Mouse (Mus musculus): ENCODE results near the gene Pfn1.
A peak's percentile ranks its signal among the peaks of the same experiment; 100 is the strongest.

Pfn1 gene

DNA sequence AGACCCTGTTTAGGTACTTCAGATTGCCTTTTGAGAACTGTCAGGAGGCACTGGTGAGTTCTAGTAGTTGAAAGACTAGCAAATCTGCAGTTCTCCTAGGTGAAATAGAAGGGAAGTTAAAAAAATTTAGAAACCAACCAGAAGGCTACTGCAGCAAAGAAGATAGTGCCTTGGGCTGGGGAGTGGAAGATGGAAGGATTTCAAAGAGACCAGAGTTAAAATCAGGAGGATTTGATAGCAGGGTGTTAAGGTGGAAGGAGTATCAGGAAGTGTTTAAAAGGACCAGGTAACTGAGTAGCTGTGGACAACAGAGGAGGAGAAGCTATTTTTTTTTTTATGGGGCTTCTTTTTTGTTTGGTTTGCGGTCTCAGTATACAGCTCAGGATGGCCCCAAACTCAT is 16.7 kb downstream of the Pfn1 start:
- DNase-seq (ENCODE audit: low spot score) = no peak

DNA sequence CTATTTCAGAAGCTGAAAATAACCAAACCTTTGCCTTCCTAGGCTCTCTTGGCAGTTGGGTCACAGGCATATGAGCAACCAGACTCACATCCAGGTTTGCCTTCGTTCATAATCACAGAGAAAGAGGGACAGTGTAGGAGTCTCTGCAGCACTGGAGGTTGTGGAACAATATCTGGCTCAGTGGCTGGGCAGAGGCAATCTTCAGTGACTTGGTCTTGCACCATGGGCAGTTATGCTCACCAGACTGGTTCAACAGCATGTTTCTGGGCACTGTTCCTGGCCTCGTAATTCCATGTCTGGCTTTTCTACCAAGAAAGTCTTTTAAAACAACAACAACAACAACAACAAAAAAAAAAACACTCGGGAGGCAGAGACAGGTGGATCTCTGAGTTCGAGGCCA is 18.8 kb downstream of the Pfn1 start:
- no peak for DNase-seq (ENCODE audit: low spot score)

DNA sequence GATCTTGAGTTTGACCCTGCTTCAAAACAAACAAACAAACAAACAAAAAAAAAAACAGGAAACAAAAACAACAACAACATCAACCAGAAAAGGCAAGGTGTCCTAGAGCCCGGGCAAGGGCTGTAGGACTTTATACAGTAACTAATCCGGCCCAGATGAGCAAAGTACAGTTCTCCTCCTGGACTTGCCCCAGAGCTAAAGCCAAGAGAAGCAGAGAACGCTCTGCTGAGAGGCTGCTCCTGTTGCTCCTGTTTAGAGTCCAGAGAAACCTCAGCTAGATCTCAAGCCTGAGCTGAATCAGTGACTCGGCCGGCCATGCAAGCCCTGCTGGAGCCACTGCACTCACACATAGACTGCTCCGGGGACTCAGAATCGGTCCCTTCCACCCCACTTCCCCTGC is 24.3 kb downstream of the Pfn1 start:
- no peak for DNase-seq (ENCODE audit: low spot score)

DNA sequence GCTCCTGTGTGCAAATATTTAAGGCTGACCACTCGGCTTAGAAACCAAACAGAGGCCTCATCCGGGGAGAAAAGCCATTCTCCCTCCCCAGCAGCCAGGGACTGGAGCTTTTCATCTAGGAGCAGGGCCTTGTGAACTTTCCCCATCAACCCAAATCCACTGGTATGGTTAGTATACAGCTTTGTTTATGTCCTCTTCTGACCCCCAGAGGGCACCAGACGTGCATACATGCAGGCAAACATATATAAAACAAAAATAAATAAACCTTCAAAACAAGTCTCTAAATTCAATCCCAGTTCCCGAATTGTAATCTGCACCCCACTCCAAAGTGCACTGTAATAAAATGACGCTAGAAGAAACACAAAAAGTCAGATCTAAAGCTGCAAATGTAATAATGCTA is 24.9 kb downstream of the Pfn1 start:
- no peak for DNase-seq (ENCODE audit: low spot score)

DNA sequence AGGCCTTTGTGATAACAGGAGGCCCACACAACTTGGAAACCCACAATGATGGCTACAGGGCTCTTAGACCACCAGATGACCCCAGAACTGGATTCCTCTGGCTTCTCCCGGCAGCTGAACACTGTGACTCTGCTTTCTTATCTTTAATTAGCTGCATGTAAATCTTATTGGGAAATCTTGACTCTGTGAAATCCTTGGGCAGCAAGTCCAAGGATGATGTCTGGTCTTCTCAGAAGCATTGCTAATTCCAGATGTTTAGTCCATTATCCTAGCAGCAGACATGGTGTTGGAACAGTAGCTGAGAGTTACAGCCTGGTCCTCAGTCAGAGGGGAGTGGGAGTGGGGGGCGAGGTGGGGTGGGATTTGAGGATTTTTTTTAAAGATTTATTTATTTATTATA is 26.0 kb downstream of the Pfn1 start:
- DNase-seq (ENCODE audit: low spot score) = no peak

- DNase-seq (ENCODE audit: low spot score) = no peak
Measured at GRCm38 (mm10) chr11:70626877-70627276, 27.6 kb downstream of the Pfn1 start.

DNA sequence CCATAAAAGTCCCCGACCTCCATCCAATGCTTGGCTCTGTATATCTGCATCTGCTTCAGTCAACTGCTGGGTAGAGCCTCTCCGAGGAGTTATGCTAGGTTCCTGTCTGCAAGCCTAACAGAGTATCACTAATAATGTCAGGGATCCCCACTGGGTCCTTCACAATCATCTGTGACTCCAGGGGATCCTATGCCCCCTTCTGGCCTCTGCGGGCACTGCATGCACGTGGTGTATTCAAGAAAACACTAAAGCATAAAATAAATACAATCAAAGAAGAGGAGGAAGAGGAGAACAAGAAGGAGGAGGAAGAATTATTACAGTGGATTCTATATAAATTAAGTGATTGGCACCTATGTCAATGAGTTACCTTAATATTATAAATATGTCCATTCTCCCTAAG is 29.0 kb downstream of the Pfn1 start:
- no peak for DNase-seq (ENCODE audit: low spot score)

GRCm38 (mm10) chr11:70623053-70623742 is 31.2 kb downstream of the Pfn1 start:
- no peak for DNase-seq (ENCODE audit: low spot score)

- no peak for DNase-seq (ENCODE audit: low spot score)
Measured at GRCm38 (mm10) chr11:70621972-70622814, 32.3 kb downstream of the Pfn1 start.

DNA sequence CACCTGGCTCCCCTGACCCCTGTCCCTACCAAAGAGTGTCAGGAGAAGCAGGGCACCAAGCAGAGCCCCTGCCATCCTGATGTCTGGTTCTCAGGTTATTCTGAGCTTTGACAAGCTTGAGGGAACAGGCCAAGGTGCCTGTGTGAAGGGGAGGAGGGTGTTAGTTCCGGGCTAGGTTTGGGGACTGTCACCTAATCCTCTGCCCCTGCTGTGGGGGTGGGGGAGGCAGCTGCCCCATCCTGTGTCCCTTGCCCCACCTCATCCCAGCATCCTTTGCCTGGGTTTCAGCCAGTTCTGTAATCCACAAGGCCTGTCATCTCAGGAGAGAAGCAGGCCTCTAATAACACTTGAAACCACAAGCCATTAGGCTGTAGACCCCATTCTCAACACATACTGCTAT is 35.3 kb downstream of the Pfn1 start, which contains the start of gene Chrne:
Gene Chrne (minus strand): TSS at position 116 of the 400 bp plus-strand sequence.
- DNase-seq (ENCODE audit: low spot score) = no peak

- DNase-seq (ENCODE audit: low spot score) = no peak
Measured at GRCm38 (mm10) chr11:70615516-70616093, 38.8 kb downstream of the Pfn1 start, which contains the start of gene 4930544D05Rik. Gene 4930544D05Rik (plus strand): TSS chr11:70615848.

DNA sequence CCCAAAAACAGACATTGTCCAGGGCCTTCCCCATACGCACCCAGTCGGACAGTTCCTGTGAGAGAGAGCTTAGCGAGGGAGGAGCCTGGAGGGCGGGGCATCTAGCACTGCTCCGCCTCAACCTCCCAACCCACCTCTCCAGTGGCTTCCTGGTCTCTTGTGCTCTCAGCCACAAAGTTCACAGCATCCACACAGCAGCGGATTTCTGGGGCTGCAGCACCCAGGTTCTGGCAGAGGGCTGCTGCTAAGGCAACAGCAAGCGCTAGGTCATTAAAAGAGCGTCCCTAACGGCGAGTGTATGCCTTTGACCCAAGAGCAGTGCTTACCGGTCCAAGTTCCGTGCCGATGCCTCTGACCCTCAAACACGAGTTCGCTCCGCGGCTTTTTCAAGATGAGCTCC is 39.4 kb downstream of the Pfn1 start:
- DNase-seq (ENCODE audit: low spot score) = no peak

GRCm38 (mm10) chr11:70612505-70612904 is 41.9 kb downstream of the Pfn1 start:
- no peak for DNase-seq (ENCODE audit: low spot score)

DNA sequence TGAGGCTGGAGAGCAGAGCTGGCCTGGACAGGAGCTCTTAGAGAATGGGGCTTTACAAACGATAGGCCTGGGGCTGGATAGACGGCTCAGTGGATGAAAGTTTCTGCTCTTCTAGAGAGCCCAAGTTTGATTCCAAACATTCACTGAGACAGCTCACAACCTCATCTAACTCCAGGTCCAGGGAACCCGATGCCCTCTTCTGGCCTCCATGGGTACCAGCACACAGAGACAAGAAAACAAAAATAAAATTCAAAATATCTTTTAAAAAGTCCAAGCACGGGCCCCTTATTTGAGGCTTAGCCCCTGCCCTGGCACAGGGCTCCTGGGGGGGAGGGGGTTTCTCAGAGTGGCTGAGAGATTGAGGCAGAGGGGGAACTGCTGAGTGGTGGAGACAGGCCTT is 43.7 kb downstream of the Pfn1 start:
- DNase-seq (ENCODE audit: low spot score) = no peak

DNA sequence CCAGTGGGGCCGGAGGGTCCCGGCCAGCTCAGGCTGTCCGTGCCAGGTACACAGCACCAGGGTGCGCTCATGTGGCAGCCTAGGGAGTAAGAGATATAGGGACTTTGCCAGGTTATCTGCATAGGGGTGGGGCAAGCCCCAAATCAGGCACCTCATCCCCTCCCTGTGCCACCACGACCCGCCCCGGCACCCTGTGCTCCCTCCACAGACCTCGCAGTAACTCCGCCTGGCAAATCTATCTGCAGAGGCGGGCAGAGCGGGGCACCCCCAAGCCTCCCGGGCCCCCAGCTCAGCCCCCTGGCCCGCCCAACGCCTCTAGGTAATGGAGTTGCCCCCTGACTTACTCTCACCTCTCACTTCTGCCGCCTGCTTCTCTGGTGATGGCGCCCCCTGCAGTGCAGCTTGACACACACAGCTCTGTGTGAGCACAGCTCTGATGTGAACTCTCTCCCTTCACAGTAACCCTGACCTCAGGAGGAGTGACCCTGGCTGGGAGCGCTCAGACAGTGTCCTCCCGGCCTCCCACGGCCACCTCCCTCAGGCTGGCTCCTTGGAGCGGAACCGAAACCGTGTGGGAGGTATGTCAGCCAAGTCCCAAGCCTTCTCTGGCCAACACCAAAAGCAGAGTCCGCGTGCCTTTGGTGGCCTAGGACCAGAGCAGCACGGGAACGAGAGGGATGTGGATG is 45.9 kb downstream of the Pfn1 start:
- DNase-seq (ENCODE audit: low spot score) = no peak

DNA sequence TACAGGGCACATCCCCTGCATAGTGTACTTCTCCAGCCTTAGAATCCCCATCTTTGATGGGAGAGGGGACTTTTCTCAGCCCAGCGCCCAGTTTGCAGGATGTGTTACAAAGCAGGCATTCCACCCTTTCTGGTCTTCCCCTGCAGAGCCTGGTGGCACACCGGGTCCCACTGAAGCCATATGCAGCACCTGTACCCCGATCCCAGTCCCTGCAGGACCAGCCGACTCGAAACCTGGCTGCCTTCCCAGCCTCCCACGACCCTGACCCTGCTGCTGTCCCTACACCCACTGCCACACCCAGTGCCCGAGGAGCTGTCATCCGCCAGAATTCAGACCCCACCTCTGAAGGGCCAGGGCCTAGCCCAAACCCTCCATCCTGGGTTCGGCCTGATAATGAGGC is 46.8 kb downstream of the Pfn1 start:
- no peak for DNase-seq (ENCODE audit: low spot score)

- DNase-seq (ENCODE audit: low spot score) = no peak
Measured at GRCm38 (mm10) chr11:70606717-70607116, 47.7 kb downstream of the Pfn1 start.

DNA sequence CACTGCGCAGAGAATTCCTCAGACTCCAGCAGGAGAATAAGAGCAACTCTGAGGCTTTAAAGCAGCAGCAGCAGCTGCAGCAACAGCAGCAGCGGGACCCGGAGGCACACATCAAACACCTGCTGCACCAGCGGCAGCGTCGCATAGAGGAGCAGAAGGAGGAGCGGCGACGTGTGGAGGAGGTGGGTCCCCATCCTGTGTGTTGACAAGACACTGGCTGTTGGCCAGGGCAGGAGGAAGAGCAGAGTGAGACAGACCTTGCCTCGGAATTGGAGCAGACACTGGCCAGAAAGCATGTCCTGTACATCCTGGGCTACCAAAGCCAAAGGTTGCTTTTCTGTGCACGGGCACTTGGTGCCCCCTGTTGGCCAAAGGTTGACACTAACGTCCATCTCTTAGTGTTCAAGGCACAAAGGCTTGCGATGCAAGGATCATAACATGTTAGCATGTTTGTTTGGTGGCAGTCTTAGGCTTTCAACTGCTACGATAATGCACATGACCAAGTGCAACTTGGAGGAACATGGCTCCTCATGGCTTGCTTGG is 49.3 kb downstream of the Pfn1 start:
- DNase-seq (ENCODE audit: low spot score) = peak; percentile 63

Data from layer of hippocampus, adult 9-10 months (tissue).